Mouse (Mus musculus): ENCODE measurements around the gene Slc30a10.

Gene Slc30a10

GRCm38 (mm10) chr1:185462889-185463288 lies 8.2 kb downstream of the Slc30a10 start:
- DNase-seq (ENCODE audit: low spot score): no peak

GRCm38 (mm10) chr1:185469551-185470021 lies 14.9 kb downstream of the Slc30a10 start:
- DNase-seq (ENCODE audit: low spot score): no peak

GRCm38 (mm10) chr1:185472025-185472720 lies 17.5 kb downstream of the Slc30a10 start:
- DNase-seq (ENCODE audit: low spot score): no peak

GRCm38 (mm10) chr1:185472730-185473129 lies 18.1 kb downstream of the Slc30a10 start:
- DNase-seq (ENCODE audit: low spot score): no peak

- DNase-seq (ENCODE audit: low spot score): no peak
Measured at GRCm38 (mm10) chr1:185473437-185473836, 18.8 kb downstream of the Slc30a10 start.

GRCm38 (mm10) chr1:185479861-185480260 lies 25.2 kb downstream of the Slc30a10 start:
- DNase-seq (ENCODE audit: low spot score): no peak

GRCm38 (mm10) chr1:185482001-185482761 lies 27.5 kb downstream of the Slc30a10 start:
- no peak for DNase-seq (ENCODE audit: low spot score)

- DNase-seq (ENCODE audit: low spot score): no peak
Measured at GRCm38 (mm10) chr1:185482762-185483161, 28.1 kb downstream of the Slc30a10 start.

- no peak for DNase-seq (ENCODE audit: low spot score)
Measured at GRCm38 (mm10) chr1:185483356-185484057, 28.9 kb downstream of the Slc30a10 start.

GRCm38 (mm10) chr1:185484281-185484680 lies 29.6 kb downstream of the Slc30a10 start:
- DNase-seq (ENCODE audit: low spot score): no peak

- no peak for DNase-seq (ENCODE audit: low spot score)
Measured at GRCm38 (mm10) chr1:185489893-185490292, 35.2 kb downstream of the Slc30a10 start.

GRCm38 (mm10) chr1:185490603-185491002 lies 36.0 kb downstream of the Slc30a10 start:
- DNase-seq (ENCODE audit: low spot score): no peak

- DNase-seq (ENCODE audit: low spot score): no peak
Measured at GRCm38 (mm10) chr1:185493439-185494034, 38.9 kb downstream of the Slc30a10 start.

GRCm38 (mm10) chr1:185496791-185497460 lies 42.3 kb downstream of the Slc30a10 start:
- DNase-seq (ENCODE audit: low spot score): no peak

GRCm38 (mm10) chr1:185500602-185501001 lies 46.0 kb downstream of the Slc30a10 start:
- DNase-seq (ENCODE audit: low spot score): no peak

GRCm38 (mm10) chr1:185501801-185502340 lies 47.2 kb downstream of the Slc30a10 start:
- no peak for DNase-seq (ENCODE audit: low spot score)

- no peak for DNase-seq (ENCODE audit: low spot score)
Measured at GRCm38 (mm10) chr1:185502550-185502949, 47.9 kb downstream of the Slc30a10 start.

- DNase-seq (ENCODE audit: low spot score): no peak
Measured at GRCm38 (mm10) chr1:185509042-185509441, 54.4 kb downstream of the Slc30a10 start.

- DNase-seq (ENCODE audit: low spot score): no peak
Measured at GRCm38 (mm10) chr1:185511306-185511705, 56.7 kb downstream of the Slc30a10 start.

- no peak for DNase-seq (ENCODE audit: low spot score)
Measured at GRCm38 (mm10) chr1:185515526-185515979, 60.9 kb downstream of the Slc30a10 start.

GRCm38 (mm10) chr1:185516041-185516440 lies 61.4 kb downstream of the Slc30a10 start:
- DNase-seq (ENCODE audit: low spot score): no peak

All from ovary, adult 18-20 months (tissue).